Mouse (Mus musculus) MN1 (cell line): ENCODE measurements around the gene Zfp524.
"Not testable (repeated sequence)": the region's sequence is repeated elsewhere in the genome, so short reads cannot be mapped to it uniquely, and the experiment has no call there.

Experiments used
- DNase-seq: peaks from one replicate; pipeline ENCODE4 v3.0.0-alpha.2; 2016; ENCODE audit warnings: low spot score

The Zfp524 gene

DNA sequence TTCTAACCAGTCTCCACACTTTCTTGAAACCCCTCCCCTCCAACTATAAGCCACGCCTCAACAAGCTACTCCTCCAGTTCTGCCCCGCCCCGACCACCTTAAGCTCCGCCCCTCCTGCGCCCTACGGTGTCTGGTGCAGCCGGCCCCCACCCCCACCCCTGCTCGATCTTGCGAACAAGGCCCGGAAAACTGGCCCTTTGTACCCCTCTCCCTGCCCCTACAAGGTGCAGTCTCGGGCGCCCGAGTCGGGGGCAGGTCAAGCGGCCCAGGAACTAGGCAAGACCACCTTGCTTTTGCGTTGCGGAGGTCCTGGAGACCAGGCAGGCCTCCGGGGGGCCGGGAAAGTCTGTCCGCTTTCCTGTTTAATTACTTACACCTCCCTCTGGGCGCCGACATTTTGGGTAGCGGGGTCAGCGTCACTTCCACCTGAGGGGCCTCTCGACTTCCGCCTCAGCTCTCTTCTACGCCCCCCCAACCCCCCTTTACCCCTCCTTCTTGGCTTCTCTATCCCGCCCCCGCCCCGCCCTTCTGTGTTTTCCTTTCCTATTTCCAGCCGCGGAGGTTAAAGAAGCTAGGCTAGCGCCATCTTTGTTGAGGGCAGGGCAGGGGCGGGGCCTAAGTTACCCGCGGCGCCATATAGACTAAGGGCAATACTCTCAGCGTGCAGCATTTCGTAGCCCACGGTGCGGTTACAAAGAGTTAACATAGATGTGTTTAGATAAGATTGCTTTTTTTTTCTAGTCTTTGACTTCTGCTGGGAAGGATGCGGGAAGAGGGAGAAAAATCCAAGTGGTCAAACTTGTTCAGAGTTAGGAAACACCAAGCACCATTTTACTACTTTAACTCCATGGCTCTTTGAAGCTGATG, at the start of gene Zfp524, which contains the start of gene Fiz1:
Gene Zfp524 (plus strand): TSS at position 165 of the 867 bp plus-strand sequence.
Gene Fiz1 (minus strand): TSS at position 447 of the 867 bp plus-strand sequence.
- peak; percentile 95 for DNase-seq

GRCm38 (mm10) chr7:4964988-4965387, 49.2 kb upstream of the Zfp524 start:
- DNase-seq = no peak

DNA sequence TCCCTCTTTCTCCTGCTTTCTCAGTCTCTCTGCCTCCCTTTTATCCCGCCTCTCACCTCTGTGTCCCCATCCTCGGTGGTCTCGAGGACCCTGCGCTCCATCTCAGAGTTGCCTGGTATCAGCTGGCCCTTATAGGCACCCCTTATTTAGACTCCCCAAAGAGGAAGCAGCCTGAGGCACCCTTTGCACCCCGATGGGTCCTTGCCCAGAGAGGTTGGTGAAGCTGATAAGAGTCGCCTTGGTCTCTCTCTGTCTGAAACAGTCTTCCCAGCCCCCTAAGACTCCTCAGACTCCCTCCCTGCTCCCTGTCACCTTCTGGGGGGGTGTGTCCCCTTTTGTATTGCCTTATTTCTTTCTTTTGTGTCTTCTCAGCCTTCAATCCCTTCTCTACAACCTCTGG, 43.1 kb upstream of the Zfp524 start, which contains the start of gene Sbk3:
Gene Sbk3 (minus strand): TSS at position 101 of the 400 bp plus-strand sequence.
- no peak for DNase-seq

DNA sequence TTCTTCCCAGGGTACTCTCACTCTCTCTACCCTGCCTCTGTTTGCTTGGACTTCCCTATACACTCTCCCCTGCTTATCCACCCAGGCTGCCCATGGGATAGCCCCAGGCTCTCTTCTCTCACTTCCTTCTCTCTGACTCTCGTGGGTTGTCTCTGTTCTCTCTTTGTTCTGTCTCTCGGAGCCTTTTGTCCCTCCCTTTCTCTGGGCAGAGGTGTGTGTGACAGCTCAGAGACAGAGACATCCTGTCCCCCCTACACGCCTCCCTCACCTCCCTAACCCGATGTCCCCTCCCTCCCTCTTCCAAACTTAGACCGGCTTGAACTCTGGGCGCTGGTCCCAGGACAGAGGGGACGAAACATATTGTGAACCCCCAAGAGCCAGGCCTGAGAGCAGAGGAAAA, 42.5 kb upstream of the Zfp524 start:
- DNase-seq = no peak

DNA sequence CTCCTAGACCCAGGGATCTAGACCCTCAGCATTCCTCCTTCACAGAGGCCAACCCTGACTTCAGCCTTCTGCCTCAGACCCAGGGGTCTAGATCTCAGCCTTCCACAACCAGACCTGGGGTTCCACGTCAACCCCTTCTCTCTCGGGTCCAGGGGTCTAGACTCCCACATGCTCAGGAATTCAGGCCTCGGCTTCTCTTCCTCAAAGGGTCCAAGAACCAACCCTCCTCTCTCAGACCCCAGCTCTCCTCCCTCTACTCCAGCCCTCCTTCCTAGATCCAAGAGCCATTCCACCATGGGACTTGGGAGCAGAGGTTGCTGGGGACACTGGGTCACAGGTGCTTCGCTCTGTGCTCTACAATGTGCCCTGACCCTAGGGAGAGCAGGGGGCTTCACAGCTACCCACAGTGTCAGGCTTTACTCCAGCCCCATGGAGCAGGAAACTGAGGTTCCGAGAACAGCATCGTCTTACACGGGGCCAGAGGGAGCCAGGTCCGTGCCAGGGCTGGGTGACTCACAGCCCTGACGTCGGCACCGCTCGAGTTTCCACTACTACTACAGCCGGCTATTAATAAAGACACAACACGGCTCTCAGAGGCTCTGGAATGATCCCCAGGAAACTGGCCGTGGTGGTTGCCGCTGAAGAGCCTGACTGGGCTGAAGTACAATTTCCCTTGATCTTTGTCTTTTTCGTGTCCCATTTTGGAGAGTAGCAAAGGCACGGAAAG, 41.7 kb upstream of the Zfp524 start:
- peak; percentile 55 for DNase-seq

DNA sequence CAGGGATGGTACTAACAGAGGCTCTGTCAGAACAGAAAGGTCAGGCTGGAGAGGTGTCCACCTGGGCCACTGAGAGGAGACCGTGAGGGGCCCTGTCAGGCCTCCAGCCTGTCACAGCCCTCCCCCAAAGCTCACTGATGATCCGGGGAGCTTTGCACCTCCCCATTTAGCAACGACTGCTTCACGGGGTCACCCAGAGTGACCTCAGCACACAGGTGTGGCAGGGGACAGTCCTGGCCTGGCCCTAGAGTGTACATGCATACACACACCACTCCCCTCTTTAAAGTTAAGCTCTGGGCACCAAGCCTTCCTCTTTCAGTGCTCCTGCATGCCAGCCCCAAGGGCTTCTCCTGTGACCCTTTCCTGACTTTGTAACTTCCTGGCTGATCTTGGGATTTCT, 38.8 kb upstream of the Zfp524 start:
- no peak for DNase-seq

DNA sequence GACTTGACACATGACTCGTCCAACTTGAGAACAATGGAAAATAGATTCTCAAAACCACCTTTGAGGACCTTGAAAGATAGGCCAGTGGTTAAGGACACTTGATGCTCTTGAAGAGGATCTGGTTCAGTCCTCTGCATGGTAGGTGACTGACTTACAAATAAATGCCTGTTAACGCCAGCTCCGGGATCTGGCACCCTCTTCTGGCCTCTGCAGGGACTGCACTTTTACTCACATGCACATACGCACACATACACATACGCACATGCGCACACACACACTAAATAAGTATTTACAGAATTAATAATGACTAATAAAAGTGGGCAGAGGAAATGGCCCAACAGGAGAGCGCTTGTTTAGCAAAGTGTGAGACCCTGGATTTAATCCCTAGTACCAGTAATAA, 37.4 kb upstream of the Zfp524 start:
- no peak for DNase-seq

DNA sequence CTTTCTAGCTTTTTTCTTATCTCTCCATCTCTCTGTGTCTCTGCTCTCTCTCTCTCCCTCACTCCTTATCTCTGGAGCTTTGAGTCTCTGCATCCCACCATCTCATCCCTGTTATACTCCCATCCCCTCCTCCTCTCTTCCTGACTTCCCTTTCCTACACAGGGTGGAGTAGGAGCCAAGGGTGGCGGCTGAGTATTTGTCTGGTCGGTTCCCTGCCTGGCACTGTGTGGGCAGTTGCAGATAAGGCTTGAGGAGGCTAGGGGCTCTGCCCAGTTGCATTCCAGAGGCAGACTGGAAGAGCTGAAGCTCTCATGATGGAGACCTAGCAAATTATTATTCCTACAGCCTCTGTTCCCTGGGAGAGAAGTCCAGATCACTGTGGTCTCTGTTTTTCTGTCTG, 26.0 kb upstream of the Zfp524 start:
- DNase-seq = no peak

- DNase-seq = no peak
Measured at GRCm38 (mm10) chr7:4993347-4993998, 20.7 kb upstream of the Zfp524 start.

DNA sequence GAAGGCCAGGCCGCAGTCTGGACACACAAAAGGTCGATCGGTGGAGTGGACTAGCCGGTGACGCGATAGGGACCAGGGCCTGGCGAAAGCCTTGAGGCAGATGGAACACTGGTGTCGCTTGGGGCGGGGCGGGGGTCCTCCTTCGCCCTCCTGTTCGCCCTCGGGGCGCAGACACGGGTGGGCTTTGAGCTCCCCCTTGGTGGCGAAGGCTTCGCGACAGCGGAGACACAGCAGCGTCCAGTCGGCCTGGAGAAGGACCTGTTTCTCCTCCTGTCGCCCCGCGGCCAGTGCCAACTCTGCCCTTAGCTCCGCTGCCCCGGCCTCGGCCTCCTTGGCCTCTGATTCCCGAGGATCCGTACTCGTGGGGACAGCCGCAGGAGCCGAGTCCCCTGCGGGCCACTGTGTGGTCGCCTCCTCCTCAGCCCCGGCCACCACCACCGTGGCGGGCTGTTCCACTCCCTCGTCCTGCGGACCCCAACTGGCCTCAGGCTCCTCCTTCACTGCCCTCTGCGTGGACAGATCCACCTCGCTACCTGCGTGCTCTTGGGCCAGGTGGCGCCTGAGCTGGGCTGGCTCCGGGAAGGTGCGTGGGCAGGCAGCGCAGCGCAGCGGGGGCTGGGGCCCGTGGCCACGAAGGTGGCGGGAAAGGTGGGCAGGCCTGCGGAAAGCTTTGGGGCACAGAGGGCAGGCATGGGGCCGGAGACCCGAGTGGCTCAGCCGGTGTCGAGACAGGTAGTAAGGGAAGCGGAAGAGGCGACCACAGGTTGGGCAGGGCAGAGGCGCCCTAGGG, 20.0 kb upstream of the Zfp524 start:
- DNase-seq = no peak

DNA sequence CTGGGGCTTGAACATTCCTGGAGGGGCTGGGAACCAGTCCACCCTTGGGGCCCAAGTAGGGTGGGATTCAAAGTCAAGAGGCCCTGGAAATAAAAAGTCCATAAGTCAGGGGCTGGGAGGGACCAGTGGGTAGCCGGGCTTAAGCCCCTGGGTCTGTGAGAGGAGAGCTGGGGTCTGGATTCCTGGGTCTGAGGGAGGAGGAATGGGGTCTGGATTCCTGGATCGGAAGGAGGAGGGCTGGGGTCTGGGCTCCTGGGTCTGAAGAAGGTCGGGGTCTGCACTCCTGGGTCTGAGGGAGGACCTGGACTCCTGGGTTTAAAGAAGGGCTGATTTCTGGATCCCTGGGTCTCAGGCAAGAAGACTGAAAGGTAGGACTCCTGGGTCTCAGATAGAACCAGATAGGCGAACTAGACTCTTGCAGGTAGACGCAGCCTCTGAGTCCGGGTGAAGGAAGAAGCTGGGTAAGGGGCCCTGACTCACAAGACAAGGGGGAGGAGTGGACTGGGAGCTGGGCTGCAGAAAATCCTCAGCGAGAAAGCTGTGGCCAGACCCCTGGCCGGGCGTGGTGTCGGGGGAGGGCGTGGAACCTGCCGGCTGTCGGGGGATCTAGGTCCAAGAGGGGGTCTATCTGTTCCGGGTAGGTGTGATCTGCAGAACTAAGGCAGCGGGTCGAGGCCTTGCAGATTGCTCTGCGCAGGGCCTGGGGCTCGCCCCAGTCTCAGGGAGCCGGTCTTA, 18.8 kb upstream of the Zfp524 start:
- DNase-seq = no peak

GRCm38 (mm10) chr7:4996003-4996895, 18.0 kb upstream of the Zfp524 start, which contains the start of gene Zfp579:
Gene Zfp579, minus strand, starts transcription at chr7:4996158.
- peak; percentile 89 for DNase-seq

DNA sequence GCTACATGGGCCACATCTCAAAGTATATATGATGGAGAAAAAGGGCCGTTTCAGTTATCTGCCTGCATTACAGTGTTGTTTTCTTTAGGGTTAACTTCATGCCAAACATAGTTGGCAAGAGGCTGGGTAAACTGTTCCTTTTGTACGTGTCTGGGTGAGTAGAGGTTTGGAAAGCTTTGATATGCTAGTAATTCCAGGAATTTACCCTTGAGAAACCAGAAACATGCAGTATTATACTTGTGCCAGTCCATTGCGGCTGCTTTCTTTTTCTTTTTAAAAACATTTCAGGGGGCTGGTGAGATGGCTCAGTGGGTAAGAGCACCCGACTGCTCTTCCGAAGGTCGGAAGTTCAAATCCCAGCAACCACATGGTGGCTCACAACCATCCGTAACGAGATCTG, 17.3 kb upstream of the Zfp524 start:
- DNase-seq = no peak

DNA sequence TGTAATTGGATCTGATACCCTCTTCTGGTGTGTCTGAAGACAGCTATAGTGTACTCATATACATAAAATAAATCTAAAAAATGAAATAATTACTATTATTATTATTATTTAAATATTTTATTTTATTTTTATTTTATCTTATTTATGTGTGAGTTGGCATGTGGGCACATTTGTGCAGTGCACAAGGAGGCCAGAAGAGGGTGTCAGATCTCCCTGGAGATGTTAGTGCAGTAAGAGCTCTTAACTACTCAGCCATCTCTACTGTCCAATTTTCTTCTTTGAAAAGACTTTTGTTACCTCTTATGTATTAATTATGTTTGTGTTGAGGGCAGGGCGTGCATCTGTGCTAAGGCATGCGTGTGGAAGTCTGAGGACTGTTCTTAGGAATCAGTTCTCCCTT, 14.3 kb upstream of the Zfp524 start:
- DNase-seq = no peak

DNA sequence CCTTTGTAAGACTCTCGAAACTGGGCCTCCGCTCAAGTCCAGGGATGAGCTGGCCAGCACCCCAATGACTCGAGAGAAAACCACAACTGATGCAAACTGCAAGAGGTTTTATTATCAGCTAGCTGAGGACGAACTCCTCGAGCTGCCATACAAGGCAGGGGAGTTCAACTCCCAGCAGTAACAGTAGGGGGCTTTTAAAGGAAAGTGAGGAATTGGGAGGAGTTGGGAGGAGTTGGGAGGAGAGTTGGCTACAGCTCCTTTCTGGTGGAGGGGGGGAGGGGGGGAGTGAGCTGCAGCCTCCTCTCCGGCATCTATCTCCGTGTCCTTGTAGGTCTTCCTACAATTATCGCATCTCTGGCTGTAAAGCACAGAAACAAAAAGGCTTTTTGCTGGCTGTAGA, 11.3 kb upstream of the Zfp524 start:
- not testable (repeated sequence) for DNase-seq

GRCm38 (mm10) chr7:5008229-5008628, 6.0 kb upstream of the Zfp524 start:
- no peak for DNase-seq

DNA sequence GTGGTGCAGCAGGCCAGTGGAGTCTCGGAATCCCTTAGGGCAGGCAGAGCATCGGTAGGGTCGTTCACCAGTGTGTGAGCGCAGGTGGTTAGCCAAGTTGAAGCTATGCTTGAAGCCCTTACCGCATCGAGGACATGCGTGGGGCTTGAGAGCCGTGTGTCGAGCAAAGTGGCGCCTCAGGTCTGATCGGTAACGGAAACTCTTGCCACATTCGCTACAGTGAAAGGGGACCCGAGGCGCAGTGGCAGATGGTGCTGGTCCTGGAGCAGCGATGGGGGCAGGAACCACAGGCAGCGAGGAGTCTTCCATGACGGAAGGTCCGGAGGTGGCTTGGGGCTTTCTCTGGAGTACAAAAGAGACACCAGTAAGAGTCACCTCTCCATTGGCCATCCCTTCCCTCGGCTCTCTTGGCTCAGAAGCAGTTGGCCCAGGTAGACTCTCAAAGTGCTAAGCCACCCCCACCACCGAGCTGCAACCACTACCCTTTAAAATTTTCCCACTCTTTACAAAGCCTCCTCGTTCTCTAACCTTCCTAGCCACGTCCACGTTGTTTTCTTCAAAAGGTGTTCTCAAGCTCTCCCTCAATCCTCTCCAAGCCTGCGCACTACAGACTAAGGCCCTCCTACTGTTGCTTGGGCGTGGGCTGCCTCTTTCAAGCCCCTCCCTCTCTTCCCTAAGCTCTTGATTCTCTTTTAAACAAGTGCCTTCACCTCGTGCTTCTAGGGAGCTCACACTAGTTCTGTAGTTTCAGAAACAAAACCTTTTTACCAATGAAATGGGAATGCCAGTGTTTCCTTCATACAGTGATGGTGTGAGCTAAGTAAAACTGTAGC, 1.3 kb upstream of the Zfp524 start:
- DNase-seq = no peak

GRCm38 (mm10) chr7:5015118-5016001, 1.1 kb downstream of the Zfp524 start, which contains the start of gene Gm44973:
Gene Gm44973, plus strand, starts transcription at chr7:5015496.
- DNase-seq = peak; percentile 91
